Mouse (Mus musculus) intestine, embryonic 15.5 days (tissue): ENCODE data around the gene Metap1d. TPM values are rescaled to one million over a fixed set of nuclear protein-coding genes. Genes with fewer than 3 reads are reported as not detected.

ENCODE experiments used
- ATAC-seq: fragments of 200-750 bp; cut with Nextera tagmentation; 2 replicates; pipeline ENCODE4 v1.8.0; 2017; ENCODE audit warnings: moderate TSS enrichment, moderate library complexity
- H3K27ac ChIP-seq: fragments of 300-500 bp; sonication (generic); 2 replicates; pipeline ENCODE4 v1.5.1; 2015; ENCODE audit warnings: mild to moderate bottlenecking, inconsistent platforms
- H3K27me3 ChIP-seq: fragments of 300-500 bp; sonication (generic); replicated peaks from 2 replicates; pipeline ENCODE4 v1.6.1; 2015; ENCODE audit warnings: inconsistent platforms
- H3K36me3 ChIP-seq: fragments of 300-500 bp; sonication (generic); 2 replicates; pipeline ENCODE4 v1.6.1; 2015; ENCODE audit warnings: inconsistent platforms
- H3K4me1 ChIP-seq: fragments of 300-500 bp; sonication (generic); replicated peaks from 2 replicates; pipeline ENCODE4 v1.6.1; 2015; ENCODE audit warnings: inconsistent platforms
- H3K4me2 ChIP-seq: fragments of 300-500 bp; sonication (generic); replicated peaks from 2 replicates; pipeline ENCODE4 v1.6.1; 2015; ENCODE audit warnings: mild to moderate bottlenecking, inconsistent platforms
- H3K4me3 ChIP-seq: fragments of 300-500 bp; sonication (generic); replicated peaks from 2 replicates; pipeline ENCODE4 v1.5.1; 2015; ENCODE audit warnings: inconsistent platforms
- H3K9ac ChIP-seq: fragments of 300-500 bp; sonication (generic); 2 replicates; pipeline ENCODE4 v1.6.1; 2015; ENCODE audit warnings: inconsistent platforms
- H3K9me3 ChIP-seq: fragments of 300-500 bp; sonication (generic); 2 replicates; pipeline ENCODE4 v1.6.1; 2016; ENCODE audit warnings: inconsistent platforms
- WGBS: fragments of 180-500 bp; shearing (Covaris S2); methylation state at CpG from one replicate; pipeline ENCODE4 v1.1.7; 2015; 5-methylcytosine and 5-hydroxymethylcytosine counted together
- polyA plus RNA-seq: library from polyadenylated mRNA; unstranded; fragments of >200 nt; fragmentation: Nextera tagmentation; extraction: Ambion mirVana; gene quantifications from 2 replicates; pipeline ENCODE4 v1.2.1, GENCODE M21; 2015

Gene Metap1d
- polyA plus RNA-seq, 1 experiment from 2014 or later, result 32.9 TPM

DNA sequence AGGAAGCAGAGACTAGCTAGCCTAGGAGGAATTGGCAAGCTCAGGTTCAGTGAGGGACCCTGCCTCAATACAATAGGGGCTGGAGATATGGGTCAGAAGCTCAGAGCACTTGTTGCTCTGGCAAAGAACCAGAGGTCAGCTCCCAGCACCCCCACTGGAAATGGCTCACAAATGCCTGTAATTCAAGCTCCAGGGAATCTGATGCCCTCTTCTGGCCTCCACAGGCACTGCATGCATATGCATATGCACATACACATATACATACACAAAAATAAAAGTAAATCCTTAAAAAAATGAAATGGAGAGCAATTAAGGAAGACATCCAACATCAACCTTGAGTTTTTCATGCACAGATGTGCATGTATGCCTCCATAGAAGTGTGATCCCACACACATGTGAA, 24.7 kb downstream of the Metap1d start:
- Histone ChIP-seq H3K4me1 (0 out of 2 replicates have a peak, but pooled peaks cover 3% of the 10 kb centered on the region), H3K36me3 (no peaks in the 10 kb centered on the region), H3K27ac (no peak overlapping the region), H3K27me3 (no peaks in the 10 kb centered on the region), H3K9ac (no peak overlapping the region), H3K9me3 (no peaks in the 10 kb centered on the region), H3K4me3 (no peak overlapping the region), H3K4me2 (no peak overlapping the region)
- ATAC-seq, result no peak

DNA sequence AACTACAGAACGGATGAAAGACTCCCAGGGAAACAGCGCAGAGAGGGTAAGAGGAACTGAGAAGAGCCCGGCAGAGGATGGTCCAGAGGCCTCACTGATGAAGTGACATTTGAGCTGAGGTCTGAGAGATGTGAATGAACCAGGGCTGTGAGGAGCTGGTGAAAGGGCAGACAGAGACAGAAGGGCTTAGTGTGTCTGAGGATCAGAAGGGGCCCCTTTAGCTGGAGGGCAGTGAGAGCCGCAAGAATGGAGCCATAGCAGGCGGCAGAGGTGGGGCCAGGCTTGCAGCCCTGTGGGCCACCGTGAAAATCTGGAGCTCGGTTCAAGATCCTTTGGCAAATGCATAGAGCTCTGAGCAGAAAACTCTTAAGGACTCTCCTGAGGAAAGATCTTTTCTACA, 26.8 kb downstream of the Metap1d start:
- no peak for ATAC-seq
- H3K4me3 ChIP-seq, result no peak overlapping the region
- H3K27me3 ChIP-seq, result no peaks in the 10 kb centered on the region
- no peak overlapping the region for H3K9ac ChIP-seq
- no peaks in the 10 kb centered on the region for H3K9me3 ChIP-seq
- no peaks in the 10 kb centered on the region for H3K36me3 ChIP-seq
- H3K27ac ChIP-seq, result no peak overlapping the region
- WGBS, result 41% methylated on average over 7 of the region's 7 CpGs
- no peaks in the 10 kb centered on the region for H3K4me1 ChIP-seq
- H3K4me2 ChIP-seq, result no peak overlapping the region

DNA sequence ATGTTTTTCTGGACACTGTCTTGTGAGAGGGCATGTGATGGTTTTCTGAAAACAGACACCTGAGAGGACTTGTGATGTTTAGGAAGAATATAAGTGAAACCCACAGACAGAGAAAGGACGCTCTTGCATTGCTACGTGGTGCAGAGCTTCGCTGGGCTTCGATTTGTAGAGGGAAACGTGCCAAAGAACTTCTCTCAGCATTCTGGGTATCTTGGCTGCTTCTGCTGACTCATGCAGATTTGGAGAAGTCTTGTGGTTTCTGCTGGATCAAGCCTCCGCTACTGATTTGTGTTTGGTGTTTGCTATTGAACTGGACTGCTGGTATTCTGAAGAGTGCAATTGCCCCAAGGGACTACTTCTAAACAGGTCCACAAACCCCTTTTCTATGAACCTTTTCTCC, 28.7 kb downstream of the Metap1d start:
- H3K36me3 ChIP-seq, result no peaks in the 10 kb centered on the region
- 82% methylated on average over 6 of the region's 6 CpGs for WGBS
- no peak overlapping the region for H3K9ac ChIP-seq
- ATAC-seq, result no peak
- H3K4me2 ChIP-seq, result no peak overlapping the region
- H3K4me1 ChIP-seq, result no peaks in the 10 kb centered on the region
- H3K27me3 ChIP-seq, result no peaks in the 10 kb centered on the region
- no peak overlapping the region for H3K4me3 ChIP-seq
- no peaks in the 10 kb centered on the region for H3K9me3 ChIP-seq
- no peak overlapping the region for H3K27ac ChIP-seq

DNA sequence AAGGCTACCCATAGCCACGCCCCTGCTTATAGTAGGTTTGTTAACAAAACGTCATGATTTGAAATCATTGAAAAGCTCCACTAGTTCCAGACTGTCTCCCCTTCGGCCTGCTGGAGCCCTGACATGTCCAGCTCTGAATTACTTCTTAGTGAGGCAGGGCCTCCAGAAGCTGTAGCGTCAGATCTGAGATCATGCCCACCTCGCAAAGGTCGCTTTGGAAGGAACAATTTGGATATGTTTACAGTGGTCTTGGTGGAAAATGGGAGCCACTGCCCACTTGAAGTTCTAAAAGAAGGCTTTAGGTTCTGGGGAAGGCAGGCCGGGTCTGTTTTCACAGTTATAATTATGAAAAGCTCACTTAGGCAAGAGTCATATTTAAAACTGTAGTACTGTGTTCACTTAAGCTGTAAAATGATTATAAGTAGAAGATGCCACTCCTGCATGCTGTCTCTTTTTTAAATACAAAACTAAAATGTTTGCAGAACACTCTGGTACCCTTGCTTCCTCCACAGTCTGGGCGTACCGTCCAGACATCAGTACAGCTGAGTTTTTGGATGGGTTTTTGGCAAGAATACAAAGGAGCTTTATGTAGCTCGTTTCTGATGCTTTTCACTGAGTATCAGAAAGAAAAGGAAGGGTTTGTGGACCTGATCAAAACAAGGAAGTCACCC, 30.1 kb downstream of the Metap1d start:
- no peak for ATAC-seq
- Histone ChIP-seq H3K4me1 (no peaks in the 10 kb centered on the region), H3K9ac (no peak overlapping the region), H3K27ac (no peak overlapping the region), H3K27me3 (no peaks in the 10 kb centered on the region), H3K4me2 (no peak overlapping the region), H3K4me3 (no peak overlapping the region), H3K36me3 (no peaks in the 10 kb centered on the region), H3K9me3 (no peaks in the 10 kb centered on the region)
- 70% methylated on average over 10 of the region's 10 CpGs for WGBS

DNA sequence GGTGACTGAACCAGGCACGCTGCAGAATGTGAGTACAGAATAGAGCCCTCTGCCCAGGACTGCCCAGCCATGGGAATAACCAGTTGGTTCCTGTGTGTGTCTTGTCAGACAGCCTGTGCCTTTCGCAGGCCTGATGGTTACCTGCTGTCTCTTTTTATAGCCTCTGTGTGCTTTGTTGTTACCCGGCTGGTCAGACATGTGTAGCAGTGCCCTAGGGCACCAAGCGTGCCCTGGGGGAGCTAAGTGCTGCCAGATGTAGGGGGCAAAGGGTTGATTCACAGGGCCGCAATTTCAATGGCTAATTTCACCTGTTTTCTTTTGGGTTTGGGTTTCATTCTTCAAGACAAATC, 30.6 kb downstream of the Metap1d start:
- no peak overlapping the region for H3K9ac ChIP-seq
- no peak overlapping the region for H3K4me2 ChIP-seq
- H3K4me3 ChIP-seq, result no peak overlapping the region
- ATAC-seq, result no peak
- H3K9me3 ChIP-seq, result no peaks in the 10 kb centered on the region
- 64% methylated on average over 5 of the region's 5 CpGs for WGBS
- H3K27ac ChIP-seq, result no peak overlapping the region
- no peaks in the 10 kb centered on the region for H3K4me1 ChIP-seq
- H3K36me3 ChIP-seq, result no peaks in the 10 kb centered on the region
- H3K27me3 ChIP-seq, result no peaks in the 10 kb centered on the region

DNA sequence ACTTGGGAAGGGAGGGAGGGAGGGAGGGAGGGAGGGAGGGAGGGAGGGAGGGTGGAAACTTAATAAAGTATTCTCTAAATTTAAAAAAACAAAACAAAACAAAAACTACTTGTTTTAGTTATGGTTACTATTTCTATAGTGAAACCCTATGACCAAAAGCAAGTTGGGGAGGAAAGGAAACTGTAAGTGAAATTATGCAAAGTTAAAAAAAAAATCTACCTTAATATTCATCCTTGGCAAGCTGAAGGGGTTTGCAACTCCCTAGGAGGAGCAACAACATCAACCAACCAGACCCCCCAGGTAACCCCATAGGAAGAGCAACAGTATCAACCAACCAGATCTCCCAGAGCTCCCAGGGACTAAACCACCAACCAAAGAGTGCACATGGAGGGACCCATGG, 38.2 kb downstream of the Metap1d start:
- no peak overlapping the region for H3K27ac ChIP-seq
- no peaks in the 10 kb centered on the region for H3K9me3 ChIP-seq
- ATAC-seq, result no peak
- H3K4me3 ChIP-seq, result no peak overlapping the region
- H3K27me3 ChIP-seq, result no peaks in the 10 kb centered on the region
- no peaks in the 10 kb centered on the region for H3K36me3 ChIP-seq
- no peak overlapping the region for H3K4me2 ChIP-seq
- H3K9ac ChIP-seq, result no peak overlapping the region
- no peaks in the 10 kb centered on the region for H3K4me1 ChIP-seq

DNA sequence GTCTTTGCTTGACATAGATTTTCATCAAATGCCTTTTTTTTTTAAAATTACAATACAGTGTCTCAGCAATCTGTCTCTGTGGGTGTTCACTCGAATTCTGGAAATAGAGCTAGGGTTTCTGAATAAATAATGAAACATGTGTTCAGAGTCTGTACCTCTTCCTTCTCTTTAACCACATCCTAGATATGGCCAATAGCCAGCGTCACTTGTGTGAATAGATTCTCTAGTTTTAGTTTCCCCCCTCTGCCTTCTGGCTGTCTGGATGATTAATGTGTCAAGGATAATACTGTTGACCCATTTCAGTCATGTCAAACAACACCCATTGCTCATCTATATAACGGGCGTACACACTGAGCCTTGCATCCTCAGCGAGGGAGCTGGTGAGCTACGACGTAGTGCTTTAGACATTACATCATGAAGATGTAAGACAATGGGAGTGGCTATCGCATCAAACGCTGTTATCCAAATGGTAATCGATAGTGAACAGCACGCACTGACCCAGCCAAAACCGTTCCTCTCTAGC, 40.1 kb downstream of the Metap1d start:
- no peak overlapping the region for H3K27ac ChIP-seq
- no peak overlapping the region for H3K4me2 ChIP-seq
- no peak overlapping the region for H3K4me3 ChIP-seq
- H3K27me3 ChIP-seq, result no peaks in the 10 kb centered on the region
- H3K36me3 ChIP-seq, result no peaks in the 10 kb centered on the region
- no peaks in the 10 kb centered on the region for H3K4me1 ChIP-seq
- no peak overlapping the region for H3K9ac ChIP-seq
- no peaks in the 10 kb centered on the region for H3K9me3 ChIP-seq
- ATAC-seq, result no peak
- WGBS, result 70% methylated on average over 12 of the region's 12 CpGs

DNA sequence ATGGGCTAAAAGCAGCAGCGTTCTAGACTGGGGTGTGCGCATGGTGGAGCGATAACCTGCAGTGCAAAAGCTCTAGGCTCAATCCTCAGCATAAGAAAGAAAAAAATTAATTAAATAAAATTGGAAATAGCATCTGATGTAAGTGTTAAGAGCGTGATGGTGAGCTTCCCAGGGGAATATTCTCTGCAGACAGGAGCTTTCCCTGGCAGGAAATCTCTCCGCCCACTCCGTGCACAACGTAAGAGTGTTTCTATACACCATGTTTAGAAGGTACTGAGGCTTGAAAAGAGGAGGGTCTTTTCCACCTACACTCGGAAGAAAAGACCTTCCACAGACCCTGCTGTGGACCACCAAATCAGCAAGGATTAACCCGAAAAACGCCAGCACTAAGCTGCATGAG, 41.4 kb downstream of the Metap1d start:
- Histone ChIP-seq H3K9ac (no peak overlapping the region), H3K4me3 (no peak overlapping the region), H3K4me2 (no peak overlapping the region), H3K27me3 (no peaks in the 10 kb centered on the region), H3K27ac (no peak overlapping the region), H3K9me3 (no peaks in the 10 kb centered on the region), H3K4me1 (no peaks in the 10 kb centered on the region), H3K36me3 (no peaks in the 10 kb centered on the region)
- WGBS, result 67% methylated on average over 10 of the region's 10 CpGs
- ATAC-seq, result no peak

DNA sequence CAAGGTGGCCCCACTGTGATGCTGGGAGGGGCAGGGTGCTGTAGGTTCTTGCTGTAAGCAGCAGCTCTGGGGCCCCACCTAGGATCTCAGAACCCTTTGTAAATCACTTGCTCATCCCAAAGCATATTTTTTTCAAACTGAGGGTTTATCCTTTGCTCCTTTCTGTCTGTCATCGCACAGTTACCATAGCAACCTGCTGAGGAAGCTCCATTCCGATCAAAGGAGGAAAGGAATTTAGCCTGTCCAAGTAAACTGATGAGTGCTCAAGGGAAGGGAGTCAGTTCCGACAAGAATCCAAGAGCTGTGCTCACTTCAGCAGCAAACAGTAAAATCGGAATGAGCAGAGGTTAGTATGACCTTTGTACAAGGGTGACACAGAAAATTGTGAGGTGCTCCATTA, 41.9 kb downstream of the Metap1d start:
- ATAC-seq, result no peak
- 24% methylated on average over 4 of the region's 4 CpGs for WGBS
- no peak overlapping the region for H3K4me3 ChIP-seq

DNA sequence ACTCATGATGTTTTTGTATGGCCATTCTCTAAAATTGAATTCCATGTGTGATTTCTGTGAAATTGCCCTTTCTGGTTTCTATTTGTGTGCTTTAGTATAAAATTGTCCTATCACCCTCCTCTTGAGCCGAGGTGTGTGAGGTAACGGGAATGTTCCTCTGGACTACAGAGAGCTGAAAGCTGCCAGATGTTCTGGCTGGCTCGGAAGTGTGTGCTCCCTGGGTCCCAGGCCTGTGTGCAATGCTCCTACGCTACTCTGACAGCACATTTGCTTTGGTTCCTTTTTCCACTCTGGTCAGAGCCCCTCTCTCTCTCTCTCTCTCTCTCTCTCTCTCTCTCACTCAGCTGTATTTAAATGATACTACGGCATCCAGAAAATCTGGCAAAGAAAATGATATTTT, 44.1 kb downstream of the Metap1d start:
- Histone ChIP-seq H3K4me2 (no peak overlapping the region), H3K4me1 (no peaks in the 10 kb centered on the region), H3K9ac (no peak overlapping the region), H3K36me3 (no peaks in the 10 kb centered on the region), H3K27me3 (no peaks in the 10 kb centered on the region), H3K4me3 (no peak overlapping the region), H3K27ac (no peak overlapping the region), H3K9me3 (no peaks in the 10 kb centered on the region)
- WGBS, result 47% methylated on average over 5 of the region's 5 CpGs
- ATAC-seq, result no peak

More for the DNA sequence above, 41.9 kb downstream of the Metap1d start:
- no peak overlapping the region for H3K4me2 ChIP-seq
- H3K4me1 ChIP-seq, result no peaks in the 10 kb centered on the region
- H3K9ac ChIP-seq, result no peak overlapping the region
- H3K27ac ChIP-seq, result no peak overlapping the region
- H3K27me3 ChIP-seq, result no peaks in the 10 kb centered on the region
- H3K9me3 ChIP-seq, result no peaks in the 10 kb centered on the region
- H3K36me3 ChIP-seq, result no peaks in the 10 kb centered on the region

DNA sequence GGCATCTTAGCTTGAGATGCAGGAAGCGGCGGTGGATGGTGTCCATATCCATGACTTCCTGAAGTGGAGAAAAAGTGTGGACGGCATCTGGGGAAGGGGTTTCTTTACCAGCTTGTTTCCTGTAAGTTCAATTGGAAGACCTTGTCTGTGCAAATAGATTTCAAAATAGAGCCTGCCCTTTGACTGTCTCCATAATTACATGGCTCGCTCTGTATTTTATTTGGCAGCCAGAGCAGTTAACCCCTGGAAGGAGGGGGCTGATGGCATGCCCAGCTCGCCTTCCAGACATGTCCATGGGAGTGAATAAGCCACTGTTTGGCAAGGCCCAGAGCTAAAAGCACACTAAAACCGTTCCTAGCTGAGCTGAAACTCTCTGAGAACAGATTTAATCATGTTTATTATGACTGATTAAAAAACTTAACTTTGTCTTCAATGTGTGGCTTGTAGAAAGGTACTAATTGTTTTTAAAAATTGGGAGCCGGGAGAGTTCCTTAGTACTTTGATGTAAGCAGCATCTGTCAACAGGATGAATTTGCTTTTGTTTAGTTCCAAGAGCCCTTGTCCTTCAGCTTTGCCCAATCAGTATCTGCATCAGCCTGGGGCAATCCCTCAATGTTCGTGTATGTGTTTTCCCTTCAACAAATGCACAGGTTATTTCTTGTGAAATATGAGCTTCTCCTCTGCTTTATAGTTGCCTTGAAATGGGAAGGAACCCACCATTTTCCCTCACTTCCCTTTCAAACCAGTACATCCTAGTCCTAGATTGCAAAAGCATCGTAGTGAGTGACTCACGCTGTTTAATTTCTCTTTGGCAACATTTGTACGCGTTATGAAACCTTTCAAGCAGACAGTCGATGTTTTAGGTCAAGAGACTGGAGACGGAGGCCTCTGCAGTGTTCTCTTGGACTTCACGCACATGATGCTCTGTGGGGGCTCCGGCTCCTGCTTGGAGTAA, 46.5 kb downstream of the Metap1d start:
- no peaks in the 10 kb centered on the region for H3K9me3 ChIP-seq
- no peaks in the 10 kb centered on the region for H3K27me3 ChIP-seq
- no peaks in the 10 kb centered on the region for H3K4me1 ChIP-seq
- 69% methylated on average over 16 of the region's 16 CpGs for WGBS
- no peak overlapping the region for H3K4me3 ChIP-seq
- H3K36me3 ChIP-seq, result no peaks in the 10 kb centered on the region
- H3K4me2 ChIP-seq, result no peak overlapping the region
- no peak overlapping the region for H3K27ac ChIP-seq
- ATAC-seq, result no peak
- no peak overlapping the region for H3K9ac ChIP-seq

DNA sequence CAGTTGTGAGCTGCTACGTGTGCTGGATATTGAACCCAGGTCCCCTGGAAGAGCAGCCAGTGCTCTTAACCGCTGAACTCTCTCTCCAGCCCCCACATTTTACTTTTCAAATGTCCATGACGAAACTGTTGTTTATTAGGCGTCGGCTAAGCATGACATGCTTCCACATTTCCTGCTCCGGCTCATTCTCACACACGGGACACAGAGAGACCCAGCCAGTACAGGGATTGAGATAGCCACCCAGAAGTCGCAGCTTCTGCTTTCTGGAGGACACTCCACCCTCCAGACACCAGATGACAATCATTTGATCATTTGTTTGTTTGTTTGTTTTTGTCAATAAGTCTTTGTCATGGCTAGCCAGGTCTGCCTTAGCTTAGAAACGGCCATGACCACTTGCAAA, 51.8 kb downstream of the Metap1d start:
- H3K9me3 ChIP-seq, result no peaks in the 10 kb centered on the region

DNA sequence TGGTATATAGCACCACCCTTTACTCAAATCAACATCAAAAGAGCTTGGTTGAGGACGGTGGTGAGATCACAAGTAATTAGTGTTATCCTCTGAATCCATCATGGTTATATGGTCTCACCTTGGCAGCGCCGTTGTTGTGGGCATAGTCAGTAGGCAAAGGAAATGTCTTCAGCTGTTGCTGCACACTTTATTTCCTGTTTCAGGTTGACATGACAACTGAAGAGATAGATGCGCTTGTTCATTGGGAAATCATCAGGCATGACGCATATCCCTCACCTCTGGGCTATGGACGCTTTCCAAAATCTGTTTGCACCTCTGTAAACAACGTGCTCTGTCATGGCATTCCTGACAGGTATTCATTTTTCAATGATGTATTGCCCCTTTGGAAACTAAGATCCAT, 58.1 kb downstream of the Metap1d start:
- 85% methylated on average over 7 of the region's 7 CpGs for WGBS
- Histone ChIP-seq H3K9ac (no peak overlapping the region), H3K36me3 (no peaks in the 10 kb centered on the region), H3K27me3 (no peaks in the 10 kb centered on the region), H3K4me3 (no peak overlapping the region), H3K27ac (no peak overlapping the region), H3K9me3 (no peaks in the 10 kb centered on the region), H3K4me1 (no peaks in the 10 kb centered on the region), H3K4me2 (no peak overlapping the region)
- ATAC-seq, result no peak

More for the DNA sequence above, 51.8 kb downstream of the Metap1d start:
- no peak for ATAC-seq
- H3K4me3 ChIP-seq, result no peak overlapping the region
- no peaks in the 10 kb centered on the region for H3K36me3 ChIP-seq
- no peak overlapping the region for H3K9ac ChIP-seq
- no peak overlapping the region for H3K4me2 ChIP-seq
- H3K4me1 ChIP-seq, result no peaks in the 10 kb centered on the region
- 56% methylated on average over 9 of the region's 9 CpGs for WGBS
- H3K27ac ChIP-seq, result no peak overlapping the region
- H3K27me3 ChIP-seq, result no peaks in the 10 kb centered on the region
